Mouse (Mus musculus): ENCODE results near the gene Olfml2a. TPM values are rescaled to one million over a fixed set of nuclear protein-coding genes. Genes with fewer than 3 reads are reported as not detected.

The Olfml2a gene
- total and polyA plus RNA-seq, 2 experiments from 2014 or later: 3.3 to 12.7 TPM

DNA sequence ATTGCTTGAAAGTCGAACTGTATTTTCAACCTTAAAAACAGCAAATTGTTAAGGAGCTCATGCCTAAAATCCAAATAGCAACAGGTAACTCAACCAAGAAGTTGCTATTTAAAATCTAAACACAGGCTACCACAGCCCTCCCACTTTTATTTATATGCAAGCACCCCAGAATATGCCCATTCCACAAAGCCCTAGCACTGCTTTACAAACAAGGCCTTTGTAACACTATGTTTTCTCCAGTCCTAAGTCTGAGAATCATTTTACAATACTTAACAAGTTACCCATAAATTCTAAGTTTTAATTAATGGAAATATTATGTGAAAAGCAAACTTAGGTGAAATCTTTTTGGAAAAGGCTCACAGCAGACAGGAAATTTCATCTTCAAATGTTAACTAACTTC lies 17.3 kb upstream of the Olfml2a start:
- Histone ChIP-seq H3K9me3 (replicated peaks; ENCODE audit: control insufficient read depth, low read length) (no peaks in the 10 kb centered on the region), H3K4me2 (ENCODE audit: low read depth, low read length) (no peak overlapping the region), H3K27ac (ENCODE audit: low read depth) (no peak overlapping the region), H3K4me3 (ENCODE audit: low read depth, low read length) (no peak overlapping the region), H3K4me1 (ENCODE audit: control insufficient read depth, insufficient read depth) (no peaks in the 10 kb centered on the region), H3K36me3 (replicated peaks; ENCODE audit: control insufficient read depth, insufficient read depth, low read length) (no peaks in the 10 kb centered on the region), H3K9ac (replicated peaks; ENCODE audit: low read depth, low read length) (no peak overlapping the region), H3K27me3 (ENCODE audit: control insufficient read depth, insufficient read depth, low read length) (no peaks in the 10 kb centered on the region)
- TF ChIP-seq CTCF (IDR thresholded peaks at IDR 0.05; ENCODE audit: low read depth) (no peak), EP300 (IDR thresholded peaks at IDR 0.05; ENCODE audit: low read depth) (no peak)
- DNase-seq (ENCODE audit: low spot score) (no peak), ATAC-seq (ENCODE audit: insufficient read depth, low read depth) (no peak)
- WGBS: 81% methylated on average over 1 of the region's 1 CpGs

DNA sequence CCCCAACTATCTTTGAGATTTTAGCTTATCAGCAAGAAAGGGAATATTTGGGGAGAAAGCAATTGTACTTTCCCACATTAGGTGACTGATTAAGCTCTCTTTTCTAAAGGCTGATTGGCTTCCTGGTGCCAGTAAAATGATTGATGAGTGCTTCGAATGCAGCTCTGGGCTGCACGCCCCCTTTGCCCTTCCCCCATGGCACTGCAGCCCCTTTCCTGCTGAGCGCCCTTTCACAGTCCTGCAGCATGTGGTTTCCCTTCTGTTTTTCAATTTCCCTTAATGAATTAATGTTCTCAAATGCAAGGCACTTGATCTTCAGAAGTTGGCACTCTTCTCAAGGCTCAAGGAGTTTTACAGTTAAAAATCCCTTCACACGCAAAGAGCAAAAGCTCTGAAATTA lies 16.8 kb upstream of the Olfml2a start:
- Histone ChIP-seq H3K27me3 (ENCODE audit: control insufficient read depth, insufficient read depth, low read length) (no peaks in the 10 kb centered on the region), H3K4me2 (ENCODE audit: low read depth, low read length) (no peak overlapping the region), H3K27ac (ENCODE audit: low read depth) (no peak overlapping the region), H3K9ac (replicated peaks; ENCODE audit: low read depth, low read length) (no peak overlapping the region), H3K4me3 (ENCODE audit: low read depth, low read length) (no peak overlapping the region), H3K9me3 (replicated peaks; ENCODE audit: control insufficient read depth, low read length) (no peaks in the 10 kb centered on the region), H3K4me1 (ENCODE audit: control insufficient read depth, insufficient read depth) (no peaks in the 10 kb centered on the region), H3K36me3 (replicated peaks; ENCODE audit: control insufficient read depth, insufficient read depth, low read length) (no peaks in the 10 kb centered on the region)
- ATAC-seq (ENCODE audit: insufficient read depth, low read depth): no peak
- no peak for DNase-seq (ENCODE audit: low spot score)
- 66% methylated on average over 4 of the region's 4 CpGs for WGBS
- no peak for TF ChIP-seq EP300 (IDR thresholded peaks at IDR 0.05; ENCODE audit: low read depth)
- no peak for TF ChIP-seq CTCF (IDR thresholded peaks at IDR 0.05; ENCODE audit: low read depth)

DNA sequence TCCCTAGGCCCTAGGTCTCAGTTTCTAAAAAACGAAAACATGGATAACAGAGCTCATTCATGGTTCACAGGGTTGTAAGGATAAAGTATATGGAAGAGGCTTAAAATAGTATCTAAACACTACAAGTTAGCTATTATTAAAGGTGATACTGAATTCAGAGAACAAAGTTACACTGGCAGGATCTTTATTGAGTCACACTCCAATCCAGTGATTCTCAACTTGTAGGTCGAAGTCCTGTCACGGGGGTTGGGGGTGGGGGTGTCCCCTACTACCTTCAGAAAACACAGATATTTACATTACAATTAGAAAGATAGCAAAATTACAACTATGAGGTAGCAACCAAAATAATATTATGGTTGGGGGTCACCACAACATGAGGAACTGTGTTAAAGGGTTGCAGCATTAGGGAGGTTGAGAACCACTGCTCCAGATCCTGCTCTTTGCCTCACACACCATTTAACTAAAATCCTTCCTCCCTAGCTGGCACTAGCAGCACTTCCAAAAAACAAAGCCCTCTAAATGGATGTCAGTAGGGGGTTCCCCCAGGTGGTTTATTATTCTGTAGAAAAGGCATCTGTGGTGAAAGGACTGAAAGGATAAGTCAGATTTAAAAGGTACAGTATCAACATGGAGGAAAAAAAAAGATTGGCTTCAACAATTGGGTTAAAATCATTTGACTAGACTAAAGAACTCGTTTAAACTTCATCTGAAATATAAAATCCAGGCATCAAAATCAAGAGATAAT lies 14.7 kb upstream of the Olfml2a start:
- Histone ChIP-seq H3K4me1 (ENCODE audit: control insufficient read depth, insufficient read depth) (no peaks in the 10 kb centered on the region), H3K27ac (ENCODE audit: low read depth) (no peak overlapping the region), H3K9me3 (replicated peaks; ENCODE audit: control insufficient read depth, low read length) (no peaks in the 10 kb centered on the region), H3K27me3 (ENCODE audit: control insufficient read depth, insufficient read depth, low read length) (no peaks in the 10 kb centered on the region), H3K4me2 (ENCODE audit: low read depth, low read length) (no peak overlapping the region), H3K9ac (replicated peaks; ENCODE audit: low read depth, low read length) (no peak overlapping the region), H3K4me3 (ENCODE audit: low read depth, low read length) (no peak overlapping the region), H3K36me3 (replicated peaks; ENCODE audit: control insufficient read depth, insufficient read depth, low read length) (no peaks in the 10 kb centered on the region)
- ATAC-seq (ENCODE audit: insufficient read depth, low read depth) (no peak), DNase-seq (ENCODE audit: low spot score) (no peak)
- TF ChIP-seq CTCF (IDR thresholded peaks at IDR 0.05; ENCODE audit: low read depth): no peak
- no peak for TF ChIP-seq EP300 (IDR thresholded peaks at IDR 0.05; ENCODE audit: low read depth)
- 54% methylated on average over 4 of the region's 4 CpGs for WGBS

DNA sequence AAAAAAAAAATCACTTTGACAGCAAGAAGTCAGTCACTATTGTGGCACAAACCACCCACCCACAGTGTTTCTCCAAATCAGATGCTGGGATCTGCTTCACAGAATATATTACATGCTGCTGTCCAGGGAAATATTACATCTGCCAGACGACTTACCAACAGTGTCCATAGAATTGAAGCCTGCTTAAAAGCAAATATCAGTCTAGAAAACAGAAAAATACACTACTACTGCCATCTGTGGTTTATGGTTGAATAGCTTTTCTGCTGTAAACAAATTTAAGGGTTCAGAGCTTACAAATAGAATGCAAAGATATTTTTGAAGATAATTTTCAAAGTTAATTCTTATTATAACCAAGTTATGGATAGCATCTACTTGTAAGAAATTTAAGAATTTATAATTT lies 10.4 kb upstream of the Olfml2a start:
- H3K27ac ChIP-seq (ENCODE audit: low read depth): no peak overlapping the region
- H3K4me3 ChIP-seq (ENCODE audit: low read depth, low read length): no peak overlapping the region
- H3K36me3 ChIP-seq (replicated peaks; ENCODE audit: control insufficient read depth, insufficient read depth, low read length): no peaks in the 10 kb centered on the region
- H3K4me1 ChIP-seq (ENCODE audit: control insufficient read depth, insufficient read depth): 0 out of 2 replicates have a peak, but pooled peaks cover 6% of the 10 kb centered on the region
- no peak overlapping the region for H3K4me2 ChIP-seq (ENCODE audit: low read depth, low read length)
- 33% methylated on average over 1 of the region's 1 CpGs for WGBS
- no peak overlapping the region for H3K9ac ChIP-seq (replicated peaks; ENCODE audit: low read depth, low read length)
- no peak for DNase-seq (ENCODE audit: low spot score)
- peaks cover 20% of the 10 kb centered on the region for H3K27me3 ChIP-seq (ENCODE audit: control insufficient read depth, insufficient read depth, low read length)
- TF ChIP-seq EP300 (IDR thresholded peaks at IDR 0.05; ENCODE audit: low read depth) (no peak), CTCF (IDR thresholded peaks at IDR 0.05; ENCODE audit: low read depth) (no peak)
- no peak for ATAC-seq (ENCODE audit: insufficient read depth, low read depth)
- no peaks in the 10 kb centered on the region for H3K9me3 ChIP-seq (replicated peaks; ENCODE audit: control insufficient read depth, low read length)

DNA sequence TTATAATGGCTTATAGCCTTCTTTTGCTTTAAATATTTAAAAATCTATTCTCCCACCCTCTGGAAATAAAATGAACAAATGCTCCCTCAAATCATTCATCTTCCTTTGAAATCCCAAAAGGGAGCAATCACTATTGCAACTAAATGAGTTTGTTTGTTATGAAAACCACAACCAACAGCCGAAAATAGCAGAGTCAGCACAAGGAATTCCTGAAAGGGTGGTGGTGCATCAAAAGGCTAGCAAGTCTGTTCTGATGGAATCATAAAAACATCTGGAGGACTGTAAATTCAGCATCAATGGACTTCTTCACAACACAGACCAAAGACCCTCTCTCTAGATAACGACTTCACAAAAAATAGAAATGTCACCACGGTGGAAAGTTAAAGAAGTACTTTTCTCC lies 8.3 kb upstream of the Olfml2a start:
- Histone ChIP-seq H3K9ac (replicated peaks; ENCODE audit: low read depth, low read length) (no peak overlapping the region), H3K4me2 (ENCODE audit: low read depth, low read length) (no peak overlapping the region), H3K27ac (ENCODE audit: low read depth) (no peak overlapping the region), H3K4me3 (ENCODE audit: low read depth, low read length) (no peak overlapping the region), H3K9me3 (replicated peaks; ENCODE audit: control insufficient read depth, low read length) (no peaks in the 10 kb centered on the region), H3K27me3 (ENCODE audit: control insufficient read depth, insufficient read depth, low read length) (peaks cover 20% of the 10 kb centered on the region), H3K4me1 (ENCODE audit: control insufficient read depth, insufficient read depth) (0 out of 2 replicates have a peak, but pooled peaks cover 6% of the 10 kb centered on the region), H3K36me3 (replicated peaks; ENCODE audit: control insufficient read depth, insufficient read depth, low read length) (no peaks in the 10 kb centered on the region)
- no peak for DNase-seq (ENCODE audit: low spot score)
- ATAC-seq (ENCODE audit: insufficient read depth, low read depth): no peak
- no peak for TF ChIP-seq CTCF (IDR thresholded peaks at IDR 0.05; ENCODE audit: low read depth)
- no peak for TF ChIP-seq EP300 (IDR thresholded peaks at IDR 0.05; ENCODE audit: low read depth)
- WGBS: 68% methylated on average over 3 of the region's 3 CpGs

DNA sequence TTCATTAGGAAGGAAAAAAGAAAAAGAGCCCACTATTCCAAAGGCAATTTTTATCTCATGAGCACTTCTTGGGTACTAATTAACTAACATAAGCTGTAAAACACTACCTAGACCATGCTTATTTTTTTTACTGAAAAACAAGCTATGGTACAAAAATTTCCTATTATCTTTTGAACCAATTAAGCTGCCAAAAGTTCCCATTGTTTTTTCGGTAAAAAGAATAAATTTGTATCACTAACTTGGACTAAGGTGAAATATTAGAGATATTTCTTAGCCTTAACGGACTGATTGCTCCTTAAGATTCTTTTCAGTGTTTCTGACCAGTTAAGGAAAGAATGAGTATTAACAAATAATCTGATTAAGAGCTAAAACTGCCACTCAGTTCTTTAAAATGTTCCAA lies 7.9 kb upstream of the Olfml2a start:
- Histone ChIP-seq H3K9ac (replicated peaks; ENCODE audit: low read depth, low read length) (no peak overlapping the region), H3K4me1 (ENCODE audit: control insufficient read depth, insufficient read depth) (0 out of 2 replicates have a peak, but pooled peaks cover 6% of the 10 kb centered on the region), H3K4me2 (ENCODE audit: low read depth, low read length) (no peak overlapping the region), H3K4me3 (ENCODE audit: low read depth, low read length) (no peak overlapping the region), H3K36me3 (replicated peaks; ENCODE audit: control insufficient read depth, insufficient read depth, low read length) (no peaks in the 10 kb centered on the region), H3K27ac (ENCODE audit: low read depth) (no peak overlapping the region), H3K9me3 (replicated peaks; ENCODE audit: control insufficient read depth, low read length) (no peaks in the 10 kb centered on the region), H3K27me3 (ENCODE audit: control insufficient read depth, insufficient read depth, low read length) (peaks cover 20% of the 10 kb centered on the region)
- TF ChIP-seq CTCF (IDR thresholded peaks at IDR 0.05; ENCODE audit: low read depth) (no peak), EP300 (IDR thresholded peaks at IDR 0.05; ENCODE audit: low read depth) (no peak)
- DNase-seq (ENCODE audit: low spot score) (no peak), ATAC-seq (ENCODE audit: insufficient read depth, low read depth) (no peak)
- WGBS: 79% methylated on average over 2 of the region's 2 CpGs
